ENCODE assay signal across 30 mouse cellular contexts in genomic region chr2:70831709-70832350, GRCm38 (mm10). TPM values are rescaled to one million over a fixed set of nuclear protein-coding genes. Genes with fewer than 3 reads are reported as not detected.
DNase-seq lines count a peak whose midpoint lies in the region; ATAC-seq and TF ChIP-seq lines count a peak whose summit lies in the region.
"Had no signal": no experiment of that assay in that cellular context is flagged by ENCODE, and none has a peak within 500 bp of the region (broad histone marks: within the 10 kb centered on the region; RNA-seq: fewer than 3 reads in every experiment).

No protein-coding gene starts in this region.

- TF ChIP-seq EP300 in MEL (IDR thresholded peaks at IDR 0.05; ENCODE audit: low read depth in 1 of 2, low read length in 2 of 2): no peak
- TF ChIP-seq EP300 in liver, postnatal 0 days (IDR thresholded peaks at IDR 0.05; ENCODE audit: low read depth): no peak

- peak; percentile 84 for ATAC-seq in intestine, embryonic 16.5 days
- no peak for ATAC-seq in liver, embryonic 12.5 days
- peak; percentile 66 for ATAC-seq in liver, postnatal 0 days
- ATAC-seq in megakaryocyte progenitor cell, adult 5-6 weeks (replicated peaks; ENCODE audit: poor library complexity): no peak
- ATAC-seq: activated CD4-positive, CD25-positive, alpha-beta regulatory T cell, adult 4 months; CD4-positive, CD25-positive, alpha-beta regulatory T cell, adult 4 months; forebrain, embryonic 16.5 days had no signal

- no peak overlapping the region for H3K9ac ChIP-seq in MEL (ENCODE audit: control insufficient read depth, low read depth, low read length, poor library complexity, severe bottlenecking)
- no peak overlapping the region for H3K9ac ChIP-seq in intestine, embryonic 16.5 days (ENCODE audit: low read depth, low read length)
- H3K9ac ChIP-seq in liver, embryonic 12.5 days: no peak overlapping the region
- H3K9ac ChIP-seq in liver, postnatal 0 days (replicated peaks): no peak overlapping the region
- H3K9ac ChIP-seq: hindbrain, embryonic 12.5 days; neural tube, embryonic 12.5 days had no signal

- no peak for TF ChIP-seq RAD21 in MEL (IDR thresholded peaks at IDR 0.05; ENCODE audit: low read depth, low read length)

- H3K4me3 ChIP-seq in MEL (ENCODE audit: control insufficient read depth in 1 of 2, insufficient read depth in 1 of 2, low read depth in 2 of 2, low read length in 2 of 2): no peak overlapping the region
- no peak overlapping the region for H3K4me3 ChIP-seq in intestine, embryonic 16.5 days (ENCODE audit: low read length)
- H3K4me3 ChIP-seq in liver, embryonic 12.5 days: no peak overlapping the region
- H3K4me3 ChIP-seq in liver, postnatal 0 days (ENCODE audit: low read depth, low read length): no peak overlapping the region
- H3K4me3 ChIP-seq: erythroblast, embryonic 14.5 days; hindbrain, embryonic 12.5 days; layer of hippocampus, adult 2 months; midbrain, embryonic 10.5 days; myocyte; neural tube, embryonic 12.5 days had no signal

- no peak for DNase-seq in MEL (ENCODE audit: low read depth, low spot score)
- DNase-seq in liver, postnatal 0 days: peak; percentile 41
- no peak for DNase-seq in heart, adult 11 months
- DNase-seq in left cerebral cortex, adult 8-10 months (ENCODE audit: low spot score in 2 of 2): no peak
- DNase-seq: adrenal gland, adult 2 months; adrenal gland, postnatal 36 days; cerebellum, adult 18-20 months; cerebellum, postnatal 10 days; gastrocnemius, postnatal 10 days; heart, postnatal 36 days; kidney, adult 2 months; kidney, postnatal 36 days; layer of hippocampus, postnatal 36 days; lung, adult 18-20 months; lung, postnatal 10 days; thymus, postnatal 25 days had no signal

- 61% methylated on average over 10 of the region's 10 CpGs for WGBS in intestine, embryonic 16.5 days
- WGBS in liver, embryonic 12.5 days (ENCODE audit: insufficient replicate concordance): 60% methylated on average over 10 of the region's 10 CpGs
- WGBS in liver, postnatal 0 days (ENCODE audit: insufficient replicate concordance): 59% methylated on average over 10 of the region's 10 CpGs

- H3K9me3 ChIP-seq in MEL (replicated peaks; ENCODE audit: insufficient read depth, low read length): no peaks in the 10 kb centered on the region
- no peaks in the 10 kb centered on the region for H3K9me3 ChIP-seq in intestine, embryonic 16.5 days (ENCODE audit: control insufficient read depth, low read length)
- no peaks in the 10 kb centered on the region for H3K9me3 ChIP-seq in liver, embryonic 12.5 days (replicated peaks)
- no peaks in the 10 kb centered on the region for H3K9me3 ChIP-seq in liver, postnatal 0 days (ENCODE audit: low read length)
- H3K9me3 ChIP-seq: hindbrain, embryonic 12.5 days; midbrain, embryonic 10.5 days; neural tube, embryonic 12.5 days had no signal

- peak overlapping the region; percentile 16; the same call in 1 of the 2 replicates for H3K4me2 ChIP-seq in intestine, embryonic 16.5 days (ENCODE audit: low read depth, low read length)
- H3K4me2 ChIP-seq in liver, embryonic 12.5 days: no peak overlapping the region
- no peak overlapping the region; the same call in 1 of the 2 replicates for H3K4me2 ChIP-seq in liver, postnatal 0 days (ENCODE audit: low read depth, low read length)
- H3K4me2 ChIP-seq: heart, embryonic 11.5 days; hindbrain, embryonic 12.5 days; neural tube, embryonic 12.5 days had no signal

- peaks cover 12 to 30% of the 10 kb centered on the region in 2 experiments for H3K4me1 ChIP-seq in MEL (ENCODE audit: control insufficient read depth in 1 of 2, insufficient read depth in 2 of 2, low read length in 2 of 2)
- peaks cover 10% of the 10 kb centered on the region for H3K4me1 ChIP-seq in intestine, embryonic 16.5 days (ENCODE audit: control insufficient read depth, insufficient read depth, low read length)
- peaks cover 89% of the 10 kb centered on the region for H3K4me1 ChIP-seq in liver, embryonic 12.5 days
- peaks cover 43% of the 10 kb centered on the region for H3K4me1 ChIP-seq in liver, postnatal 0 days (ENCODE audit: insufficient read depth)
- H3K4me1 ChIP-seq: hindbrain, embryonic 12.5 days; midbrain, embryonic 10.5 days; neural tube, embryonic 12.5 days had no signal

- peaks cover 0 to 34% of the 10 kb centered on the region in 2 experiments; a peak in 2 of 4 replicates for H3K36me3 ChIP-seq in MEL (ENCODE audit: control insufficient read depth in 1 of 2, insufficient read depth in 2 of 2, low read length in 2 of 2)
- H3K36me3 ChIP-seq in intestine, embryonic 16.5 days (ENCODE audit: control insufficient read depth, insufficient read depth, low read length): no peaks in the 10 kb centered on the region
- no peaks in the 10 kb centered on the region for H3K36me3 ChIP-seq in liver, embryonic 12.5 days
- no peaks in the 10 kb centered on the region for H3K36me3 ChIP-seq in liver, postnatal 0 days (replicated peaks; ENCODE audit: insufficient read depth, low read length)
- H3K36me3 ChIP-seq: hindbrain, embryonic 12.5 days; midbrain, embryonic 10.5 days; neural tube, embryonic 12.5 days had no signal

- TF ChIP-seq POLR2A in MEL (IDR thresholded peaks at IDR 0.05; ENCODE audit: control insufficient read depth in 1 of 2, insufficient read depth in 1 of 2, low read depth in 1 of 2, low read length in 2 of 2, poor library complexity in 1 of 2): no peak

- H3K27me3 ChIP-seq in MEL (ENCODE audit: control insufficient read depth in 1 of 2, insufficient read depth in 2 of 2, low read length in 2 of 2): no peaks in the 10 kb centered on the region
- no peaks in the 10 kb centered on the region for H3K27me3 ChIP-seq in intestine, embryonic 16.5 days (replicated peaks; ENCODE audit: control insufficient read depth, insufficient read depth, low read length)
- H3K27me3 ChIP-seq in liver, embryonic 12.5 days (replicated peaks): no peaks in the 10 kb centered on the region
- H3K27me3 ChIP-seq in liver, postnatal 0 days (ENCODE audit: insufficient read depth, low read length): no peaks in the 10 kb centered on the region
- H3K27me3 ChIP-seq: hindbrain, embryonic 12.5 days; neural tube, embryonic 12.5 days had no signal

- no peaks in the 10 kb centered on the region for H3K79me2 ChIP-seq in MEL (ENCODE audit: control insufficient read depth, insufficient read depth, low read length, poor library complexity)

- no peak overlapping the region for H3K27ac ChIP-seq in MEL (ENCODE audit: control insufficient read depth, low read depth, low read length)
- peak overlapping the region; percentile 73 for H3K27ac ChIP-seq in intestine, embryonic 16.5 days (ENCODE audit: low read length)
- peak overlapping the region; percentile 100 for H3K27ac ChIP-seq in liver, embryonic 12.5 days
- peak overlapping the region; percentile 56 for H3K27ac ChIP-seq in liver, postnatal 0 days (ENCODE audit: low read depth)
- H3K27ac ChIP-seq: hindbrain, embryonic 12.5 days; layer of hippocampus, adult 2 months; macrophage; midbrain, embryonic 10.5 days; neural tube, embryonic 12.5 days had no signal

- no peak for TF ChIP-seq CTCF in MEL (IDR thresholded peaks at IDR 0.05 in 2 of 3, conservative IDR thresholded peaks at IDR 0.05 in 1 of 3; ENCODE audit: control insufficient read depth in 1 of 3, insufficient read depth in 1 of 3, low read depth in 2 of 3, low read length in 3 of 3, poor library complexity in 1 of 3, severe bottlenecking in 1 of 3)
- TF ChIP-seq CTCF in liver, postnatal 0 days (IDR thresholded peaks at IDR 0.05; ENCODE audit: low read depth): no peak

TF ChIP-seq in MEL, 35 proteins besides CTCF, POLR2A, EP300 and RAD21:
- TF ChIP-seq E2F4 (IDR thresholded peaks at IDR 0.05; ENCODE audit: borderline replicate concordance, low read depth, low read length): no peak
- peak; percentile 45; the same call in 1 of the 2 replicates for TF ChIP-seq ZNF384 (IDR thresholded peaks at IDR 0.05; ENCODE audit: low read depth, low read length)
TF ChIP-seq in MEL: peak in this region for 1.

RNA-seq across cellular contexts. Expression of gene Tlk1, which starts 6.3 kb away (rescaled TPM):
- 20.5 and 23.6 TPM in 2 replicates for total RNA-seq in MEL (2012; rRNA removed)
- 10 to 100 TPM; 56.6 to 57.0 TPM for polyA plus RNA-seq in MEL (2012; ENCODE audit: insufficient read depth in 1 of 2, insufficient read length in 2 of 2, low read depth in 1 of 2, low replicate concordance in 2 of 2, missing spikeins in 1 of 2)
- 20.2 and 22.6 TPM in 2 replicates for polyA plus RNA-seq in intestine, embryonic 16.5 days (2015; fragmentation: Nextera tagmentation; extraction: Ambion mirVana)
- polyA plus RNA-seq in liver, embryonic 12.5 days (2016; fragmentation: Nextera tagmentation; extraction: Ambion mirVana): 53.9 and 57.4 TPM in 2 replicates
- polyA plus RNA-seq in liver, postnatal 0 days (2015; fragmentation: Nextera tagmentation; extraction: Ambion mirVana): 23.2 and 25.3 TPM in 2 replicates
- 71.7 and 80.6 TPM in 2 replicates for total RNA-seq in megakaryocyte progenitor cell, adult 5-6 weeks (2015)
- total RNA-seq in megakaryocyte progenitor cell, adult 5-6 weeks (2017): 41.5 and 45.2 TPM in 2 replicates
- total RNA-seq in left cerebral cortex, adult 8-10 months (2022): 100 to 1,000 TPM in 1 of 4 experiments, 10 to 100 TPM in 3; 90.1 to 104 (median 97.0) TPM

Comparison
In these comparisons a context has a peak if more than half of its experiments do, and no peak if none do; other contexts are left out.
1. ATAC-seq: peak in intestine, embryonic 16.5 days (single experiment) and liver, postnatal 0 days (single experiment); none in liver, embryonic 12.5 days (single experiment) and megakaryocyte progenitor cell, adult 5-6 weeks (single experiment).